Mouse (Mus musculus) midbrain, embryonic 11.5 days (tissue): ENCODE measurements around the gene Taar4. TPM values are rescaled to one million over a fixed set of nuclear protein-coding genes. Genes with fewer than 3 reads are reported as not detected.
A peak's percentile ranks its signal among the peaks of the same experiment; 100 is the strongest.

Experiments used
- ATAC-seq: fragments of 200-750 bp; cut with Nextera tagmentation; 2 replicates; pipeline ENCODE4 v1.8.0; 2017; ENCODE audit warnings: moderate TSS enrichment, moderate library complexity; ENCODE audit not compliant: low FRiP score
- DNase-seq: peaks from one replicate; pipeline ENCODE4 v3.0.0; 2015; ENCODE audit warnings: low spot score; ENCODE audit errors: missing footprints
- H3K27ac ChIP-seq: fragments of 300-500 bp; sonication (generic); 2 replicates; pipeline ENCODE4 v1.5.1; 2014; ENCODE audit warnings: low read depth, low read length
- H3K27me3 ChIP-seq: fragments of 300-500 bp; sonication (generic); 2 replicates; pipeline ENCODE4 v1.6.1; 2014; ENCODE audit warnings: mild to moderate bottlenecking, low read length, moderate library complexity, mixed read lengths; ENCODE audit not compliant: control insufficient read depth, insufficient read depth
- H3K36me3 ChIP-seq: fragments of 300-500 bp; sonication (generic); 2 replicates; pipeline ENCODE4 v1.6.1; 2014; ENCODE audit warnings: mild to moderate bottlenecking, low read length, moderate library complexity, mixed read lengths; ENCODE audit not compliant: control insufficient read depth, insufficient read depth
- H3K4me1 ChIP-seq: fragments of 300-500 bp; sonication (generic); 2 replicates; pipeline ENCODE4 v1.6.1; 2014; ENCODE audit warnings: low read length; ENCODE audit not compliant: control insufficient read depth, insufficient read depth
- H3K4me2 ChIP-seq: fragments of 300-500 bp; sonication (generic); 2 replicates; pipeline ENCODE4 v1.6.1; 2014; ENCODE audit warnings: mild to moderate bottlenecking, moderate library complexity
- H3K4me3 ChIP-seq: fragments of 300-500 bp; sonication (generic); 2 replicates; pipeline ENCODE4 v1.5.1; 2014; ENCODE audit warnings: low read depth, low read length
- H3K9ac ChIP-seq: fragments of 300-500 bp; sonication (generic); 2 replicates; pipeline ENCODE4 v1.6.1; 2014; ENCODE audit warnings: low read length
- H3K9me3 ChIP-seq: fragments of 300-500 bp; sonication (generic); 2 replicates; pipeline ENCODE4 v1.6.1; 2016; ENCODE audit warnings: low read length; ENCODE audit not compliant: control insufficient read depth
- WGBS: fragments of 180-500 bp; shearing (Covaris S2); extraction: QIAGEN DNeasy Blood & Tissue Kit; methylation state at CpG from one replicate; pipeline ENCODE4 v1.1.7; 2014; 5-methylcytosine and 5-hydroxymethylcytosine counted together
- polyA plus RNA-seq: library from polyadenylated mRNA; unstranded; fragments of >200 nt; fragmentation: Nextera tagmentation; extraction: Ambion mirVana; gene quantifications from 2 replicates; pipeline ENCODE4 v1.2.1, GENCODE M21; 2014

Gene Taar4
- polyA plus RNA-seq, 1 experiment from 2014 or later = not detected

DNA sequence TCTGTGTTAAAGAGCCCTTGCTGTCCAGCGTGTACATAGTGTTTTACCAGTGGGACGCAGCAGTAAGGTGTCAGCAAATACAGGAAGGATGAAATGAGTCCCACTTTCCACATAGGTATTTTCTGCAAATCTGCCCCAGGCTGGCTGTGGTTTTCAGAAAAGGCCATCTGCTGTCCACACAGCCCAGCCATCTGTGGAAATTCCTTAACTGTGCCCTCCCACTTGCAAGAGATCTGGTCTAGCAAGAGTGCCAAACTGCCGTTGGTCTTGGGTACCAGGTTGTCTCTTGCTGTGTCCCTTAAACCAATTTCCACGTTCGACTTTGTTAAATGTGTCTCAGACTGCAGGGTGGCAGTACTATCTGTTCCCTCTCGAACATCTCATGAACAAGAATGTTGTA, 8.6 kb upstream of the Taar4 start:
- H3K9me3 ChIP-seq = no peaks in the 10 kb centered on the region
- no peak overlapping the region for H3K4me3 ChIP-seq
- no peak overlapping the region for H3K4me2 ChIP-seq
- 84% methylated on average over 6 of the region's 6 CpGs for WGBS
- no peaks in the 10 kb centered on the region for H3K27me3 ChIP-seq
- no peak for ATAC-seq
- DNase-seq = peak; percentile 60
- no peaks in the 10 kb centered on the region for H3K36me3 ChIP-seq
- no peak overlapping the region for H3K27ac ChIP-seq
- no peaks in the 10 kb centered on the region for H3K4me1 ChIP-seq
- H3K9ac ChIP-seq = no peak overlapping the region

DNA sequence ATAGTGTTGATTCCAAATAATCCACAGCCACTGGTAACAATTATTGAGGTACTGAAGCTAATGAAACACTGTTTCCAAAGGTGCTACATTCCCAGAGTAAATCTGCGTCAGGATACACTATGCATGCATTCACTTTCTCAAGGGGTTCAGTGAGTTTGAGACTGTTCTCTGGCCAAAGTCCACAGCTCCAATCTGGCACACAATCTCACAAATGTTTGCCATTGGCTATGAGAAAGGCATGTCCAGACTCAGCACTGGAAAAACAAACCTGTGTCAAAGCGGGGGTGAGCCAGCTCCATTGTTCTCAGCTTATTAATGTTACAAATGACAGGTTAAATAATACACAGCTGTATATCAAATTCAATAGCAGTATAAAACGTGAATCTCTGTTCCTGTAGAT, 1.2 kb upstream of the Taar4 start:
- DNase-seq = no peak
- Histone ChIP-seq H3K4me1 (no peaks in the 10 kb centered on the region), H3K4me2 (no peak overlapping the region), H3K4me3 (no peak overlapping the region), H3K9ac (no peak overlapping the region), H3K27ac (no peak overlapping the region), H3K36me3 (no peaks in the 10 kb centered on the region), H3K27me3 (no peaks in the 10 kb centered on the region), H3K9me3 (no peaks in the 10 kb centered on the region)
- 78% methylated on average over 3 of the region's 3 CpGs for WGBS
- ATAC-seq = no peak

DNA sequence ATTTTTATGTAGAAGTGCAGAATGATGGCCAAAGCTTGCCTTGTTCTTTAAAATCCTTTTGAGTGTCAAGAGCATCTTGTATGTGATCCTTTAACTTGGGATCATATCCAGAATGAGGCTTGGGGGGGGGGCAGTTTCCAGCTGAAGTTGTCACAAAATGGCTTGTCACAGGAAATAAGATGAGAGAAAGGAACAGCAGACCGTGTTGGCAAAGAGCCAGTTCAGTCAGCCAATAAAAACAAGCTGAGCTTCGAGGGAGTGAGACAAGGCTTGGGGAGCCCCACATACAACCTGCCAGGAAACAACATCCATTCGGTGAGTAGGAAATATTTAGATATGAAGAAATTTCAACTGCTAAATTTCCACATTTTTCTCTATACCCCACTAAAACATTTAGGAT, 3.1 kb downstream of the Taar4 start:
- no peak overlapping the region for H3K9ac ChIP-seq
- no peaks in the 10 kb centered on the region for H3K36me3 ChIP-seq
- no peaks in the 10 kb centered on the region for H3K4me1 ChIP-seq
- H3K9me3 ChIP-seq = no peaks in the 10 kb centered on the region
- no peak overlapping the region for H3K27ac ChIP-seq
- ATAC-seq = no peak
- WGBS = 76% methylated on average over 3 of the region's 3 CpGs
- H3K4me2 ChIP-seq = no peak overlapping the region
- no peak overlapping the region for H3K4me3 ChIP-seq
- DNase-seq = no peak
- H3K27me3 ChIP-seq = no peaks in the 10 kb centered on the region

DNA sequence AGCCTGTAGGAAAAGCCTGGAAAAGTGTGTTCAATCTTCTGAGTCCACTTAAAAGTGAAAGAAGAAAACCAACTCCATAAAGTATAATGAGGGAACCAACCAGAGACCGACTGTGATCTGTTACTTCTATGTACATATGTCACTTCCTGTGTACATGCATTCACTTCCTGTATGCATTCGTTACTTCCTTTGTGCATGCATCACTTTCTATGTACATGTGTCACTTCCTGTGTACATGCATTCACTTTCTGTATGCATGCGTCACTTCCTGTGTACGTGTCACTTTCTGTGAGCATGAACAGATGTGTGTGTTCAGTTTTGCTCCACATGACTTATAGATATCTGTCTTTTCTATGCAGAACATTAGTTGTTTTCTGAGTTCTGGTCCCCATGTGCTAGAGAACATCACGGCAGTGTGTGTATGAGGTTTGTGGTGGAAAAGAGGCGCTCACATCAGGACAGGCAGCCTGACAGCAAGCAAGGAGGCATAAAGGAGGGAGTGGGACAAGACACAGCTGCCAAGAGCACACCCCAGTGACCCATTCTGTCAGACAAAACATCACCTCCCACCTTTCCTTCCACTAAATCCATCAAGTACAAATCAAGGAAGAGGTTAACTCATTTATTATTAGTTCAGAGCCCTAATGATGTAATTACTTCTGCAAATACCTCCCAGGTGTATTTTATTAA, 4.8 kb downstream of the Taar4 start:
- H3K9ac ChIP-seq = no peak overlapping the region
- H3K27ac ChIP-seq = no peak overlapping the region
- no peaks in the 10 kb centered on the region for H3K9me3 ChIP-seq
- WGBS = 87% methylated on average over 6 of the region's 6 CpGs
- H3K36me3 ChIP-seq = no peaks in the 10 kb centered on the region
- no peak for DNase-seq
- no peak for ATAC-seq
- H3K27me3 ChIP-seq = no peaks in the 10 kb centered on the region
- no peak overlapping the region for H3K4me2 ChIP-seq
- no peak overlapping the region for H3K4me3 ChIP-seq
- H3K4me1 ChIP-seq = no peaks in the 10 kb centered on the region

DNA sequence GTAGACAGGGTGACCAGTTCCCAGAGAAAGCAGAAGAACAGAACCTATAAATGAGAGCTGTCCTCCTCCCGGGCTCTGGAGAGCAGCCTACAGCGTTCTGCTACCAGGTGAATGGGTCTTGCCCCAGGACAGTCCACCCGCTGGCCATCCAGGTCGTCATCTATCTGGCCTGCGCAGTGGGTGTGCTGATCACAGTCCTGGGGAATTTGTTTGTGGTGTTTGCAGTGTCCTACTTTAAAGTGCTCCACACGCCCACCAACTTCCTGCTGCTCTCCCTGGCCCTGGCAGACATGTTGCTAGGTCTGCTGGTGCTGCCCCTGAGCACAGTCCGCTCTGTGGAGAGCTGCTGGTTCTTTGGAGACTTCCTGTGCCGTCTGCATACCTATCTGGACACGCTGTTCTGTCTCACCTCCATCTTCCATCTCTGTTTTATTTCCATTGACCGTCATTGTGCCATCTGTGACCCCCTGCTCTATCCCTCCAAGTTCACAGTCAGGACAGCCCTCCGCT, 10.4 kb downstream of the Taar4 start, which contains the start of gene Taar5:
TSS of gene Taar5 (plus strand) at position 51 of the 510 bp plus-strand sequence.
- no peaks in the 10 kb centered on the region for H3K27me3 ChIP-seq
- H3K36me3 ChIP-seq = no peaks in the 10 kb centered on the region
- no peak within 1 kb of the TSS for H3K27ac ChIP-seq
- no peak within 1 kb of the TSS for H3K9ac ChIP-seq
- H3K9me3 ChIP-seq = no peaks in the 10 kb centered on the region
- DNase-seq = no peak
- no peak within 1 kb of the TSS for H3K4me2 ChIP-seq
- no peak for ATAC-seq
- no peak within 1 kb of the TSS for H3K4me3 ChIP-seq
- 83% methylated on average over 11 of the region's 11 CpGs for WGBS
- no peaks in the 10 kb centered on the region for H3K4me1 ChIP-seq

DNA sequence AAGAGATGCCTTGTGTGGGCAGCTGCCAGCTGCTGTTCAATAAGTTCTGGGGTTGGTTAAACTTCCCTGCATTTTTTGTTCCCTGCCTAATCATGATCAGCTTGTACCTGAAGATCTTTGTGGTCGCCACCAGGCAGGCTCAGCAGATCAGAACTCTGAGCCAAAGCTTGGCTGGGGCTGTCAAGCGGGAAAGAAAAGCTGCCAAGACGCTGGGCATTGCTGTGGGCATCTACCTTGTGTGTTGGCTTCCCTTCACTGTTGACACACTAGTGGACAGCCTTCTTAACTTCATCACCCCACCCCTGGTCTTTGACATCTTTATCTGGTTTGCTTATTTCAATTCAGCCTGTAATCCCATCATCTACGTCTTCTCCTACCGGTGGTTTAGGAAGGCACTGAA, 11.0 kb downstream of the Taar4 start:
- ATAC-seq (no peak), DNase-seq (no peak)
- Histone ChIP-seq H3K9me3 (no peaks in the 10 kb centered on the region), H3K36me3 (no peaks in the 10 kb centered on the region), H3K9ac (no peak overlapping the region), H3K27me3 (no peaks in the 10 kb centered on the region), H3K27ac (no peak overlapping the region), H3K4me1 (no peaks in the 10 kb centered on the region), H3K4me3 (no peak overlapping the region), H3K4me2 (no peak overlapping the region)
- WGBS = 79% methylated on average over 5 of the region's 5 CpGs

DNA sequence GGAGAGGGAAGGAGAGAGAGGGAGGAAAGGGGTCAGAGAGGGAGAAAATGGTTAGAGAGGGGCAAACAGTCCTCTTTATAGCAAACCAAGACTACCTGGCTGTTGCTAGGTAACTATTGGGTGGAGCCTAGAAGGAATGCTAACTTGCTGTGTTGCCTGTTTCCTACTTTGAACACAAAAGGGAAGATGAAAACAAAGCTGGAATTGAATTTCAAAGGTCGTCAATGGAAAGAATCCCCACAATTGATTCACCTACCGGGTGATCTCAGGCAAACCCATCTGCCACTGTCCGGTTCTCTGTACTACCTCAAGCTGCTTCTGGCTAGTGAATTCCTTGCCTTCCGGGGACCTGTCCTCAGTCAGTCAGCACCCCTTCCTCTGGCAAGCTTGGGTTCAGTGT, 17.7 kb downstream of the Taar4 start:
- DNase-seq = no peak
- ATAC-seq = no peak
- no peak overlapping the region for H3K4me2 ChIP-seq

DNA sequence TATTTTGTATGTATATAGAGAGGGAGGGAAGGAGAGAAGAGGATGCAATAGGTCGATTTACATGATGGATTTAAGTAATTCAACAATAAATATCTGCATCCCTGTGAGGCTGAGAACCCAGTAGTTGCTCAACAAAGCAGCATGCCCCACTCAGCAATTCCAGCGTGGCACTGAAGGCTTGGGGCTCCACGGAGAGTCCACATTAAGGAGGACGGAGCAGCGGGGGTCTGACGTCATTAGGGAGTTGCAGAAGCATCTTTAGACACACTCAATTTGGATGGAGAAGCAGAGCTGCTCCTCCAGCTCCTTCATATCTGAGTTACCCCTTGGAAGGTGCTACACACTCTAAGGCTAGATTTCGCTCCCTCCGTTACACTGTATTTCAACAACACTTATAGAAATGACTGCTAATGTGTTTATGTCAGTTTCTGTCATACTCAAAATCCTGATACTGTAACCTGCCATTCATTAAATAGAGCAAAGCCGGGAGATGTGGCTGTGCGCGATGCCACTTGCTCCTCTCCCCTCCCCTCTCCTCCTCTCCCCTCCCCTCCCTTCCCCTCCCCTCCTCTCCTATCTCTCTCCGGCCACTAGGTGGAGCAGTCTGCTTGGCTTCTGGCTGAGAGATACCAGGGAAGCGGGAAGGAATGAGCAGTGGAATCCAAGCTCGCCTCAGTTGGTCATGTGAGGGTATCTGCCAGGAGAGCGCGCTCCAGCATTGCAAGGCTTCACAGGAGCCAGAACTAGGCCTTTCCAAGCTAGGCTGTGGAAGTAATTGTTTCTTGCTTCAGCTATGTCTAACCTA, 18.8 kb downstream of the Taar4 start:
- Histone ChIP-seq H3K4me1 (no peaks in the 10 kb centered on the region), H3K27ac (no peak overlapping the region), H3K4me2 (no peak overlapping the region), H3K9ac (no peak overlapping the region), H3K27me3 (no peaks in the 10 kb centered on the region), H3K4me3 (no peak overlapping the region), H3K36me3 (no peaks in the 10 kb centered on the region), H3K9me3 (no peaks in the 10 kb centered on the region)
- WGBS = 45% methylated on average over 16 of the region's 16 CpGs
- ATAC-seq (peak; percentile 88), DNase-seq (peak; percentile 96)

More for the DNA sequence above, 17.7 kb downstream of the Taar4 start:
- no peak overlapping the region for H3K27ac ChIP-seq
- no peak overlapping the region for H3K9ac ChIP-seq
- H3K9me3 ChIP-seq = no peaks in the 10 kb centered on the region
- WGBS = 36% methylated on average over 4 of the region's 4 CpGs
- H3K4me3 ChIP-seq = no peak overlapping the region
- H3K36me3 ChIP-seq = no peaks in the 10 kb centered on the region
- H3K4me1 ChIP-seq = no peaks in the 10 kb centered on the region
- H3K27me3 ChIP-seq = no peaks in the 10 kb centered on the region

DNA sequence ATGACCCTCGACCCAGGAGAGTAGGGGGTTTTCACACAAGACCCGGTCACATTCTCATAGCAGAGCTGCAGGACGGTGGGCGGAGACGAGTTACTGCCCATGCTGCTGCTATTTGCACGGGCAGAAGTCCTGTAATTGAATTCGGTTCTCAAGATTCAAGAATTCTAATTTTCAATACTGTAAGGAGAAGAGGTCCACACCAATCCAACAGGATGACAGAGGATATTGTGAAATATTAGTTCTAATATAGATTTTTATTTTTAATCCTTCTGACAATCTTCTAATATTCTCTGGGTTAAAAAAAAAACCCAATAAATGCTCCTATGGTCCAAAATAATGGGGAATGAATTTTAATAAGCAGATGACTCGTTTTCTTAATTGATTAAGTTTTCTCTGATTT, 25.3 kb downstream of the Taar4 start, which contains the start of gene Taar6:
TSS of gene Taar6 (minus strand) at position 101 of the 400 bp plus-strand sequence.
- H3K36me3 ChIP-seq = no peaks in the 10 kb centered on the region
- no peak within 1 kb of the TSS for H3K4me2 ChIP-seq
- H3K4me3 ChIP-seq = no peak within 1 kb of the TSS
- no peak within 1 kb of the TSS for H3K27ac ChIP-seq
- WGBS = 73% methylated on average over 8 of the region's 8 CpGs
- no peaks in the 10 kb centered on the region for H3K27me3 ChIP-seq
- no peaks in the 10 kb centered on the region for H3K4me1 ChIP-seq
- DNase-seq = no peak
- no peak within 1 kb of the TSS for H3K9ac ChIP-seq
- ATAC-seq = no peak
- H3K9me3 ChIP-seq = no peaks in the 10 kb centered on the region
